Mouse (Mus musculus) megakaryocyte progenitor cell, adult 5-6 weeks (primary cell): Measurements from ENCODE around the gene Wiz. TPM values are rescaled to one million over a fixed set of nuclear protein-coding genes. Genes with fewer than 3 reads are reported as not detected.

Experiments used
- ATAC-seq: replicated peaks from 2 replicates; pipeline ENCODE4 v1.8.0; 2016; ENCODE audit warnings: mild to moderate bottlenecking, moderate TSS enrichment, inconsistent platforms; ENCODE audit not compliant: poor library complexity
- total RNA-seq, 2 experiments: library from RNA; stranded (forward) in 1 of 2; stranded (reverse) in 1 of 2; fragments of 157-497, 149-512 nt in 1 of 2; fragments of 200-1000 nt in 1 of 2; gene quantifications; 2 replicates each; pipeline versions ENCODE4 v1.2.3 to v1.2.4; 2015 to 2017

Wiz gene
- total RNA-seq, 2 experiments from 2014 or later, result 4.0 to 31.1 TPM

GRCm38 (mm10) chr17:32383661-32384060, 5.6 kb downstream of the Wiz start:
- no peak for ATAC-seq

GRCm38 (mm10) chr17:32382576-32382975, 6.7 kb downstream of the Wiz start:
- ATAC-seq, result no peak

GRCm38 (mm10) chr17:32378786-32379185, 10.5 kb downstream of the Wiz start:
- no peak for ATAC-seq

GRCm38 (mm10) chr17:32377137-32377536, 12.1 kb downstream of the Wiz start:
- peak; percentile 44; the same call in 1 of the 2 replicates for ATAC-seq

- no peak for ATAC-seq
Measured at GRCm38 (mm10) chr17:32376475-32376874, 12.8 kb downstream of the Wiz start.

- peak; percentile 24; the same call in 1 of the 2 replicates for ATAC-seq
Measured at GRCm38 (mm10) chr17:32368991-32369578, 20.2 kb downstream of the Wiz start.

GRCm38 (mm10) chr17:32367706-32368105, 21.5 kb downstream of the Wiz start:
- no peak for ATAC-seq

GRCm38 (mm10) chr17:32365296-32365695, 23.9 kb downstream of the Wiz start:
- ATAC-seq, result peak; percentile 59

- 0 out of 2 replicates have a peak, but pooled peaks have one; percentile 3 for ATAC-seq
Measured at GRCm38 (mm10) chr17:32364850-32365249, 24.4 kb downstream of the Wiz start.

- peak; percentile 88 for ATAC-seq
Measured at GRCm38 (mm10) chr17:32364331-32364730, 24.9 kb downstream of the Wiz start.

- peak; percentile 27 for ATAC-seq
Measured at GRCm38 (mm10) chr17:32363821-32364301, 25.4 kb downstream of the Wiz start.

GRCm38 (mm10) chr17:32362686-32363085, 26.6 kb downstream of the Wiz start:
- no peak for ATAC-seq

- no peak for ATAC-seq
Measured at GRCm38 (mm10) chr17:32359928-32360327, 29.3 kb downstream of the Wiz start.

- no peak for ATAC-seq
Measured at GRCm38 (mm10) chr17:32358943-32359340, 30.3 kb downstream of the Wiz start.

- no peak for ATAC-seq
Measured at GRCm38 (mm10) chr17:32358192-32358942, 30.9 kb downstream of the Wiz start.

GRCm38 (mm10) chr17:32356766-32357760, 32.2 kb downstream of the Wiz start:
- ATAC-seq, result no peak

GRCm38 (mm10) chr17:32356281-32356680, 33.0 kb downstream of the Wiz start:
- ATAC-seq, result no peak

GRCm38 (mm10) chr17:32355031-32355430, 34.2 kb downstream of the Wiz start:
- no peak for ATAC-seq

- no peak for ATAC-seq
Measured at GRCm38 (mm10) chr17:32354211-32354610, 35.0 kb downstream of the Wiz start.

GRCm38 (mm10) chr17:32353696-32354095, 35.5 kb downstream of the Wiz start:
- ATAC-seq, result no peak

- ATAC-seq, result no peak
Measured at GRCm38 (mm10) chr17:32351726-32352125, 37.5 kb downstream of the Wiz start.
